Mouse (Mus musculus): ENCODE measurements at regions not wholly inside any gene's neighbourhood (a gene's known extent, or its start where the extent isn't known, plus 50 kb on each side); places are given as distances from the start of the nearest gene placed in this dataset.

DNA sequence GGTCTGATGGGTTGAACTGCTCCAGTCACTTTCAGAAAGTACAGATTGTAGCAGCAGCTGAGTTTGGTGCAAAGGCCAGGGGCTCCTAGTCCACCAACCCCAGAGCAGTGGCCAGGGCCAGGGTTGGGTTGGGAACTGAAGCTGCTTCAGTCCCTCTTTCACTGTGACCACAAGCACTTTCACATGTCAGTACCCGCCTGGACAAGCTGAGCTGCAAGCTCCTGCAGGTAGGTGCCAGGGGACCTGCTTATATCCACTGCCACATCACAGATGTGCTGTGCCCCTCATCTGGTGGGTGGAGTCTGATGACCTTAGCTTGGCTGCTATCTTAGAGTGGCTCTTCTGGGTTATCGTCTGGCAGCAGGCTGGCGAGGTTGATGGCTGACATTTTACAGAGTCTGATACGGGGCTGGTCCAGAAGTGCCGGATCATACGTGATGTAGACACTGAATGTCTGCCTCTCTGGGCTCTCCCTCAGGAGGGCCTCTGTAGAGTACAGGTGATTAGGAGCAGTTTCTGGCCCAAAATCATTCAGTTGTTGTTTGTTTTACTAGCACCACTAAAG is 192.6 kb downstream of the Rybp start:
- no peak for DNase-seq

DNA sequence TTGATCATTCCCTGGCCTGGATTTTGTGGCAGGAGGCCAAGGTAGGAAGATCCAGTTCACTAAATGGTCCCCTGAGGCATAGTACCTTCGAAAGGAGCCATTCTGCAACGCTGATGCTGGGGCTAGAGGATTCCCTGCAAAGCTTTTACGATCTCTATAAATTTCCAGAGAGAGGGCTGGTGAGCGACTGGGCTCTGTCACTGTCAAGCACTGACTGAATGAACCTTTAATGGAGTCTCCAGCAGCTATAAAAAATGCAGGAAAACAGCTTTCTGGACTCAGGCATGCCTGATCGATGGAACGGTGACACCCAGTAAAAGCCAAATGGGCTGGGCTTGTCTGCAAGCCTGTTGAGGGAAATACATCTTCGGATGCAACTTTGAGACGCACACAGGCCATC is 194.4 kb downstream of the Rybp start:
- no peak for DNase-seq

- no peak for DNase-seq
These were observed 195.5 kb downstream of the Rybp start for GRCm38 (mm10) chr6:100091815-100092214.

GRCm38 (mm10) chr6:100088576-100088975 is 198.7 kb downstream of the Rybp start:
- no peak for DNase-seq

DNA sequence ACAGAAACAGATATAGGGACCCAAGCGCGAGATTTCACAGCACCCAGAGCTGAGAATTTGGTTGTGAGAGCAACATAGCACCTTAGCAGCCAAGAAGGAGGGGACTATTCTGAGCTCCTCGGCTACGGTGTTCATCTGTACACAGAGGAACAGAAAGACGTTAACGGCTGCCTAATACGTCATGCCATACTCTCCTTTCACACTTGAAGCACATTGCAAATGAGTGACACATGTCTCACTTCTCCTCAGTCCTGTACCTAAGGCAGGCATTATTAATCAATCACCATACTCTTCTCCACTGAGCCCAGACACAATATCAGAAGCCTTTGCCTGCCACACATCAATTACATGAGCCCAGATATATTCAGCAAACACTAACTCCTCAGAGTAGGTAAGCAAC is 200.5 kb downstream of the Rybp start:
- no peak for DNase-seq

- no peak for DNase-seq
These were observed 201.3 kb downstream of the Rybp start for GRCm38 (mm10) chr6:100085981-100086380.

DNA sequence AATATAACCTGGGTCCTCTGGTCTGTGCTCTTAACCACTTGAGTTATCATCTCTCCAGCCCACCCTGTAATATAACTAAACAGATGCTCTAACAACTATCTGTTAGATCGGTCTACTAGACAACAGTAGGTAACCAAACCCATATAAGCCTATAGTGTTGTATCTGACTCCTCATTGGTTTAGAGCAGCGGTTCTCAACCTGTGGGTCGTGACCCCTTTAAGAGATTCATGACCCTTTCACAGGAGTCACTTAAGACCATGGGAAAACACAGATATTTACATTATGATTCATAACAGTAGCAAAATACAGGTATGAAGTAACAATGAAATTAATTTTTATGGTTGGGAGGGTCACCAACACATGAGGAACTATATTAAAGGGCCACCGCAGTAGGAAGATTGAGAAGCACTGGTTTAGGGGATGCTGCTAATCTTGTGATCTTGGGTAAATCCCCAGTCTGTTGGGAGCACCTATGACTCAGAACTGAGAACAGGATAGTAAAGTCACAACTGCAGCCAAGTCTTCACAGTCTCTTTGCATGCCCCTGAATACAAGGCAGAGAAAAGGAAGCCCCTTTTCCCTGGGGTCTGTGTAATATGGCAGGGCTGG is 203.3 kb downstream of the Rybp start:
- no peak for DNase-seq

DNA sequence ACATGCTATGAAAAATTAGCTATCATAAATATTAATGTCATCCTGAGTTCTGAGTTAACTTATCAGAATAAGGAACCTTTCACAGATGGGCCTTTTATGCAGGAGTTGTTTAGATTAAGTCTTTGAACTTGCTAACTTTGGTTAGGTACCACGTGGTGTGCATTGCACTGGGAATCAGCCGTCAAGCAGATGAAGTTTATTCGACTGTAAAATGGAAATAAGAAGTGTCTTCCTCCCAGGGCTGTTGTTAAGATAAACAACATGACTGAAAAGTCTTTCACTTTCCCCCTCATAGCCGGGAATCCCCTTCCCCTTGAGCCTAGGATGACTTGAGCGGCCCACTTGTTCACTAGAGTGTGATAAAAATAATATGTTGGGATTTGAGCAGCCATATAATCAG is 204.2 kb downstream of the Rybp start:
- no peak for DNase-seq

- DNase-seq, result no peak
These were observed 212.5 kb downstream of the Rybp start for GRCm38 (mm10) chr6:100074672-100075335.

- no peak for DNase-seq
These were observed 214.9 kb downstream of the Rybp start for GRCm38 (mm10) chr6:100072261-100072968.

DNA sequence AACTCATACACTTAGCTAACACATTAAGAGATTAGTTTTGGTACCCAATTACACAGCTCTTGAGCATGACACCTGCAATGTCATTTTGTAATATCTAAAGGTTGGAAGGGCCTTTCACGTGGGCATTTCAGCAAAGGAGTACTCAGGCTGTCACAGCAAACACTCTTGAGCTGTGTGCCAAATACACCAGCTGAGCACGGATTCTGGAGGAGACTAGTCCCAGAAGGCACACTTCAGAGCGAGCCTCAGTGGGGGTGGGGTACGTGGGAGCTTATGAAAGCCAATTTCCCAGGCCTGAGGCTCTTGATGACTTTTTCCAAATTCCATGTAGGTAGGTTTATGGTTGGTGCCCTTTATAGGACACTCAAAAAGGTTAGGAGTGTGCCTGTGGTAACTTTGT is 218.1 kb downstream of the Rybp start:
- DNase-seq, result no peak

DNA sequence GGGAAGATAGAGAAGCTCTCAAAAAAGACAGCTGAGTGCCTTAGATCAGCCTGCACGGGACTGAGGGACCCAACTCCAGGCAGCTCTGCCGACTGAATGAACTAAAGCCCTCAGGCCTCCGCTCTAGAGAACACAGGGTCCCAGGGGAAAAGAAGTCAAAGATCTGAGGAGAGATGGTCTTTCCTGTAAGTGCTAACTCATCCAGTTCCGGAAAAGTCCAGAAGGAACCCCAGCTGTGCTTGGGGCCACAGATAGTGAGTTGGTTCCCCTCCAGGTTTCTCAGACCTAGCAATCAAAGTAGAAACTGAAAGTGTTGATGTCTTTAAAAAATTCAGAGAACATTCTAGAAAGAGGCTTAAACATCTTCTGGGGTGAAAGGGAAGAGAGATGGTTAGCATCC is 220.0 kb downstream of the Rybp start:
- no peak for DNase-seq

GRCm38 (mm10) chr6:100065586-100065985 is 221.7 kb downstream of the Rybp start:
- no peak for DNase-seq

- no peak for DNase-seq
These were observed 224.3 kb downstream of the Rybp start for GRCm38 (mm10) chr6:100062961-100063360.

- peak; percentile 37 for DNase-seq
These were observed 227.5 kb downstream of the Rybp start for GRCm38 (mm10) chr6:100059803-100060202.

DNA sequence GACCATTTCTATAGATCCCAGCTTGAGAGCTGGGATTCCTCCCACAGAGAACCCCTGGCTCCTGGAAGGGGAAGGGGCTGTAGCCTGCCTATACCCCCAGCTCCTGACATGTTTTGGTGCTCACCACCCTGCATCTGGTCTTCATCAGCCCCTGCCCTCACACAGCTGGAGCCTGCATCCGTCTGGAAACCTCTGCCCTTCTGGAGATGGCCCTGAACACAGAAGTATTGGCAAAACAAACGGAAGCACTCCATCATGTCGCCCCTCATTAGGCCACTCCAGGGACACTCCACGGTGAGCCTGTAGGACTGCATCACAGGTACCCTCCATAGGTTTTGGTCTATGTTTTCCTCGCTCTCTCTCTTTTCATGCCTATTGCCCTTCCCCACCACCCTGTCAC is 231.3 kb downstream of the Rybp start:
- DNase-seq, result no peak

GRCm38 (mm10) chr6:100052955-100053795 is 234.1 kb downstream of the Rybp start:
- DNase-seq, result no peak

- DNase-seq, result no peak
These were observed 234.9 kb downstream of the Rybp start for GRCm38 (mm10) chr6:100052406-100052805.

- no peak for DNase-seq
These were observed 238.2 kb downstream of the Rybp start for GRCm38 (mm10) chr6:100049036-100049435.

DNA sequence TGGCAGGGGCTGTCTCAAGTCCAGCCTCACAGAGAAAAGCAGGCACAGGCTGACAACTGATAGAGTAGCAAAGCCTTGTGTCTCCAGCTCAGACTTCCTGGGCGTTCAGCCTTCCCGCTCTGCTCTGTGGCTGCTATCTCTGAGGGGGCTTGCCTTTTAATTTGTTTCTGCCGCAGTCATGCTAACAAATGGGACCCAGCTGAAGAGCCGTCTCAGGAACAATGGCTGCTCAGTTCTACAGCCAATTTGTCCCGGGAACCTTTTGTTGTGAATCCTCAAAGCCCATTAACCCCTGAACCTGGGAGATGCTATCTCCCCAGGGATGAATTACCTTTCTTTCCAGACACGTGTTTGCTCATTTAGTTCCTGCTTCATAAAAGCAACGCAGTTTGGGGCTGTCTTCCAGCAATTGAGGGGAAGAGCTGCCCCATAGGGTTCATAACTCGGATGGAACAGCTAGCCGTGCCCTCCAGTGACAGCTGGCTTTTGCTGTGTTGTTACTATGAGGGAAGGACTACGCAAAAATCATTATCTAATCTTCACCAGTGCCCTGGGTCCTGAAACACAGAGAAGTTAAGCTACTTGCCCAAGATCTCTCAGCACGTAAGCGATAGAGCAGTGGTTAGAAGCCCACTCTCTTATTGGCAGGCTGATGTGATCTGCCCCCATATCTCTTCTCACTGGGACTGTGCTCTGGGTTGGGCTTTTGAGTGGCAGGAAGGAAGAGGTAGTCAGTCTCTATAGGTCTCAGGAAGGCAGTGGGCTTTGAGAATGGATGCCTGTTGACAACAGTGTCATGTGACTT is 240.9 kb downstream of the Rybp start:
- DNase-seq, result no peak

DNA sequence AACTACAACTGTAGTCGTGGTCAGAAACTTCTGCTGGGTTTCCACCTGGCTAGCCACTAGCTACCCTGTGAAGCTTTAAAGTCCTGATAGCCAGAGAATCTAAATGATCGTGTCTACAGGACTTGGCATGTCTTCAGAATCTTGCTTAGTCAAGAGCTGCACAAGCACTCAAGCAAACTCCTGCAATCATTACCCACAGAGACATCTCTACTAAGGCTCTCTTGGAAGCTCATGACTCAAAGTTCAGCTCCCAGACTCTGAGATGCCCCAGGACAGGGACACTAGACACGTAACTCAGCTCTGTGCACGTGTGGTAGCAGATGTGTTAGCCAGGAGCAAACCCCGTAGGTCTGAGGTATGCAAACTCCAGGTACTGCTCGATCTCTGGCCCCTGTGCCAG is 242.2 kb downstream of the Rybp start:
- no peak for DNase-seq

- no peak for DNase-seq
These were observed 246.1 kb downstream of the Rybp start for GRCm38 (mm10) chr6:100041161-100041560.
